Mouse (Mus musculus) liver, embryonic 14.5 days (tissue): ENCODE results near the gene Med28.

Source experiments
- CTCF ChIP-seq: IDR thresholded peaks from 2 replicates; pipeline ENCODE4 v1.5.1; 2016; ENCODE audit warnings: antibody characterized with exemption, low read depth, control low read depth
- EP300 ChIP-seq: IDR thresholded peaks from 2 replicates; pipeline ENCODE4 v1.6.1; 2016; ENCODE audit warnings: antibody characterized with exemption, low read depth

DNA sequence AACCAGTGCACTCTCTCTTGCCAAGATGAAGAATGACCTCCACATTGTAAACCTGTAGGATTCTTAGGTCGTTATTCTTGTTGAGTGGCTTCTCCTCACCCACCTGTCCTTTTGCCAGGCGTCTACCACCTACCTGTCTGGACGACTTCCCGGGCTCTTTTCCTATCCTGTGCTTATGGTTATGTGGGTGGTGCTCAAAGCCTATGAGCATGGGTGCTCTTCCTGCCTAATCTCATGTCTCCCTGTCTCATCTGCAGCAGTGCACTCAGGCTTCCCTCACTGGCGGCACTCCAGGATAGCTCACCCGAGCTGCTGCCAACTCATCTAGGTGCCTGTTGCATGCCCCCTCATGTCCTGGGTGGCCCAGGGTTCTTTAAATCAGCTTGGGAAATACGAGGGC, 42.4 kb upstream of the Med28 start:
- no peak for TF ChIP-seq CTCF
- no peak for TF ChIP-seq EP300
